Mouse (Mus musculus) heart, embryonic 16.5 days (tissue): Measurements from ENCODE around the gene Vta1. TPM values are rescaled to one million over a fixed set of nuclear protein-coding genes. Genes with fewer than 3 reads are reported as not detected.

ENCODE experiments used
- ATAC-seq: fragments of 200-750 bp; cut with Nextera tagmentation; replicated peaks from 2 replicates; pipeline ENCODE4 v1.8.0; 2017; ENCODE audit warnings: moderate number of reproducible peaks; ENCODE audit not compliant: insufficient read depth, low FRiP score; ENCODE audit errors: extremely low read depth
- H3K27ac ChIP-seq: fragments of 300-500 bp; sonication (generic); 2 replicates; pipeline ENCODE4 v1.5.1; 2014; ENCODE audit warnings: mild to moderate bottlenecking, low read length, control low read depth, moderate library complexity
- H3K27me3 ChIP-seq: fragments of 300-500 bp; sonication (generic); 2 replicates; pipeline ENCODE4 v1.6.1; 2014; ENCODE audit warnings: low read length, mixed read lengths; ENCODE audit not compliant: control insufficient read depth, insufficient read depth
- H3K36me3 ChIP-seq: fragments of 300-500 bp; sonication (generic); 2 replicates; pipeline ENCODE4 v1.6.1; 2014; ENCODE audit not compliant: control insufficient read depth, insufficient read depth
- H3K4me1 ChIP-seq: fragments of 300-500 bp; sonication (generic); 2 replicates; pipeline ENCODE4 v1.6.1; 2014; ENCODE audit warnings: low read length, mixed read lengths; ENCODE audit not compliant: control insufficient read depth, insufficient read depth
- H3K4me2 ChIP-seq: fragments of 300-500 bp; sonication (generic); 2 replicates; pipeline ENCODE4 v1.6.1; 2014; ENCODE audit warnings: low read depth, mild to moderate bottlenecking, control low read depth, low read length
- H3K4me3 ChIP-seq: fragments of 300-500 bp; sonication (generic); 2 replicates; pipeline ENCODE4 v1.5.1; 2014; ENCODE audit warnings: mild to moderate bottlenecking, control low read depth, low read length
- H3K9ac ChIP-seq: fragments of 300-500 bp; sonication (generic); 2 replicates; pipeline ENCODE4 v1.6.1; 2014; ENCODE audit warnings: low read length, control low read depth
- H3K9me3 ChIP-seq: fragments of 300-500 bp; sonication (generic); replicated peaks from 2 replicates; pipeline ENCODE4 v1.6.1; 2016; ENCODE audit warnings: low read length; ENCODE audit not compliant: control insufficient read depth
- WGBS: fragments of 180-500 bp; shearing (Covaris S2); extraction: QIAGEN DNeasy Blood & Tissue Kit; methylation state at CpG from one replicate; pipeline ENCODE4 v1.1.7; 2014; 5-methylcytosine and 5-hydroxymethylcytosine counted together
- polyA plus RNA-seq: library from polyadenylated mRNA; unstranded; fragments of >200 nt; fragmentation: Nextera tagmentation; extraction: Ambion mirVana; gene quantifications from 2 replicates; pipeline ENCODE4 v1.2.1, GENCODE M21; 2015

Gene Vta1
- polyA plus RNA-seq, 1 experiment from 2014 or later: 83.0 TPM

DNA sequence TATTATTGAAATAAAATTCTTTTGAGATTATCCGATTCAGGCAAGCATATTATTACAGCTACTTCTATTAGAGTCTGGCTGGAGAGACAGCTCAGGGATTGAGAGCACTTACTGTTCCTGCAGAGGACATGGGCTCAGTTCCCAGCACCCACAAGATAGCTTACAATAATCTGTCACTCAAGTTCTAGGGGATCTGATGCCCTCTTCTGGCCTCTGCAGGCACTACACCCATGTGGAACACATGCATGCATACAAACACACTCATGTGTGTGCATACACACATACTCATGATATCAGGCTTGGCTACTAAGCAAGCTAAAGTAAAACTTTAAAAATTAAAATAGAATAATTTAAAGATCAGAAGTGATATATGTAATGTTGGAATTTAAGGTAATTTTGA is 19.7 kb downstream of the Vta1 start:
- no peak for ATAC-seq
- WGBS: 95% methylated on average over 1 of the region's 1 CpGs
- H3K27ac ChIP-seq: no peak overlapping the region

DNA sequence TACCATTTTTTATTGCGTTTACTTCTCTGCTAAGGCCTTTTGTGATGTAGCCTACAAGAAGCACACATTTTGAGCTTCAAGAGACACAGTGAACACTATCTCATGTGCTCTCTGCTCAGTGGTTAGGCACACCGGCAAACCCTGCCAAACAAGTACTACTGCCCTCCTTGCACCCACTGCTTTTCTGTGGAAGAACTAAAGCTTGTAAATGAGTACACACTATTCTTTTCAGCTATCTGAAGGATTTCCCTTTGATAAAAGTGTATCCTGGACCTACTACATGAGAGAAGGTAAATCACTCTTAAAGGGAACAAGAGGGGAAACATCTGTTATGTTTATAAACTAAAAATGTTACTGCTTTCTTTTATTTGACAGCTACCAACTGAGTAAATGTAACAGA is 39.2 kb downstream of the Vta1 start:
- Histone ChIP-seq H3K27ac (no peak overlapping the region), H3K9ac (no peak overlapping the region), H3K9me3 (no peaks in the 10 kb centered on the region), H3K4me2 (no peak overlapping the region), H3K36me3 (peaks cover 11% of the 10 kb centered on the region), H3K4me3 (no peak overlapping the region), H3K4me1 (no peaks in the 10 kb centered on the region), H3K27me3 (no peaks in the 10 kb centered on the region)
- whole genome bisulfite sequencing: 78% methylated on average over 2 of the region's 2 CpGs
- ATAC-seq: peak; percentile 72; the same call in 1 of the 2 replicates

More for the DNA sequence above, 19.7 kb downstream of the Vta1 start:
- Histone ChIP-seq H3K4me2 (no peak overlapping the region), H3K9me3 (peaks cover 3% of the 10 kb centered on the region), H3K36me3 (peaks cover 13% of the 10 kb centered on the region), H3K27me3 (no peaks in the 10 kb centered on the region), H3K9ac (no peak overlapping the region), H3K4me1 (no peaks in the 10 kb centered on the region), H3K4me3 (no peak overlapping the region)

DNA sequence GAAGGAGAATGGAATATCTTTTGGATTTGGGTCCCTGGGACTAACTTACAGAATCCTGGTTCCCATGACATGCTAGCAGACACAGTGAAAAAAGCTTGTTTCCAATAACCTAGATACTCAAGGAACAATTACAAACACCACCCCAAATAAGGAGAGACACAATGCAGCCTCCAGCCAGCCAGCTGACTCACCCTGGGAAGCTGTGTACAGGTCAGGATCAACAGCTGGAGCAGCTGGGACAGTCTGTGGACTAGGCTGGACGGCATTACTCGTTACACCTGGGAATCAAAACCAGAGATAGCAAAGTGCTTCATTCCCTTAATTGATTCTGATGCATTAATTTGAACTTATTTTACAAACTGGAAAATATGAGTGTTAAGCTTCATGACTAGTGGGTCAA is 44.5 kb downstream of the Vta1 start:
- no peak overlapping the region for H3K4me2 ChIP-seq
- H3K9ac ChIP-seq: no peak overlapping the region
- H3K4me1 ChIP-seq: no peaks in the 10 kb centered on the region
- no peak for ATAC-seq
- H3K27ac ChIP-seq: no peak overlapping the region
- 79% methylated on average over 2 of the region's 2 CpGs for WGBS
- H3K27me3 ChIP-seq: no peaks in the 10 kb centered on the region
- H3K9me3 ChIP-seq: no peaks in the 10 kb centered on the region
- H3K36me3 ChIP-seq: peaks cover 12% of the 10 kb centered on the region
- no peak overlapping the region for H3K4me3 ChIP-seq

GRCm38 (mm10) chr10:14639635-14640034 is 65.7 kb downstream of the Vta1 start:
- H3K27me3 ChIP-seq: no peaks in the 10 kb centered on the region
- no peaks in the 10 kb centered on the region for H3K36me3 ChIP-seq
- no peak for ATAC-seq
- H3K4me1 ChIP-seq: no peaks in the 10 kb centered on the region
- H3K9ac ChIP-seq: no peak overlapping the region
- H3K27ac ChIP-seq: no peak overlapping the region
- H3K4me3 ChIP-seq: no peak overlapping the region
- 74% methylated on average over 1 of the region's 1 CpGs for WGBS
- no peak overlapping the region for H3K4me2 ChIP-seq
- H3K9me3 ChIP-seq: no peaks in the 10 kb centered on the region

DNA sequence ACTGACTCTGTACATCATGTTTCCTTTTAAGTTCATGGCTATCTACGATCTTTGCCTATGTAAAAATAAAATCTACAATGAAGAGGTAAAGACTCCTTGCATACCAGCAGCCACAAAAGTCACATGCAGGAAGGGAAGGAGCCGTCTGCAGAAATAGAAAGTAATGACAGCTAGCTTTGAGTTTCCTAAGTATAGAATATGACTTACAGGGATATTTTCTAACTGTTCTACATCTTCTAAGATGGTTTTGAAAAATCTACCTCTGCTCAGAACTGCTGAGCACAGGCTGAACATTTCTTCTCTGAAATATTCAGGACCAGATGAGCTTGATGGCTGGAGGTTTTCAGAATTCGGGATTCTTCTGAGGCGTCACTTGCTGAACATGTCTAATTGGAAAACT is 66.3 kb downstream of the Vta1 start:
- H3K4me2 ChIP-seq: no peak overlapping the region
- ATAC-seq: no peak
- no peak overlapping the region for H3K4me3 ChIP-seq
- WGBS: 78% methylated on average over 4 of the region's 4 CpGs
- H3K27ac ChIP-seq: no peak overlapping the region
- no peaks in the 10 kb centered on the region for H3K27me3 ChIP-seq
- H3K9ac ChIP-seq: no peak overlapping the region
- no peaks in the 10 kb centered on the region for H3K4me1 ChIP-seq
- H3K36me3 ChIP-seq: no peaks in the 10 kb centered on the region
- H3K9me3 ChIP-seq: no peaks in the 10 kb centered on the region

- H3K36me3 ChIP-seq: no peaks in the 10 kb centered on the region
- ATAC-seq: no peak
- no peaks in the 10 kb centered on the region for H3K27me3 ChIP-seq
- no peaks in the 10 kb centered on the region for H3K4me1 ChIP-seq
- H3K27ac ChIP-seq: no peak overlapping the region
- no peaks in the 10 kb centered on the region for H3K9me3 ChIP-seq
- 82% methylated on average over 1 of the region's 1 CpGs for WGBS
- H3K4me2 ChIP-seq: no peak overlapping the region
- H3K9ac ChIP-seq: no peak overlapping the region
- H3K4me3 ChIP-seq: no peak overlapping the region
These were observed 79.7 kb downstream of the Vta1 start for GRCm38 (mm10) chr10:14625706-14626105.

DNA sequence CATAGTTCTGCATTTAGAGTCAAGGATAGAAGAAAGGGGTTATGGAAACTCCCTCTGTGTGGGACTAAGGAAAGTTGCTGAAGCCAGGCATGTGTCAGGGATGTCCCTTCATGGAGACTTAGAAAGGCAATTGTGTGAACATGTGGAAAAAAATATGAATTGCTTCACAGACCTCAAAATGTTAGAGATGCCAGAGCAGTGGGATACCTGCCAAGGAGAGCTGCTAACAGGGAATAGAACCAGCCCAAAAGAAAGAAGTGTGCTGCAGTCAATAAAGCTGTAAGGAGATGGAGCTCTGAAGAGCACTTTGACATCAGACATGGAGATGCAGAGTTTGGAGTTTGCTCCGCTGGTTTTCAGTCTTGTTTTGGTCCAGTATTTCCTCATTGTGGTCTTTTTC is 86.2 kb downstream of the Vta1 start:
- ATAC-seq: no peak
- H3K4me1 ChIP-seq: no peaks in the 10 kb centered on the region
- WGBS: 63% methylated on average over 1 of the region's 1 CpGs
- peaks cover 3% of the 10 kb centered on the region; the same call in 1 of the 2 replicates for H3K9me3 ChIP-seq
- H3K36me3 ChIP-seq: no peaks in the 10 kb centered on the region
- H3K27ac ChIP-seq: no peak overlapping the region
- no peak overlapping the region for H3K4me2 ChIP-seq
- H3K27me3 ChIP-seq: no peaks in the 10 kb centered on the region
- H3K4me3 ChIP-seq: no peak overlapping the region
- no peak overlapping the region for H3K9ac ChIP-seq

DNA sequence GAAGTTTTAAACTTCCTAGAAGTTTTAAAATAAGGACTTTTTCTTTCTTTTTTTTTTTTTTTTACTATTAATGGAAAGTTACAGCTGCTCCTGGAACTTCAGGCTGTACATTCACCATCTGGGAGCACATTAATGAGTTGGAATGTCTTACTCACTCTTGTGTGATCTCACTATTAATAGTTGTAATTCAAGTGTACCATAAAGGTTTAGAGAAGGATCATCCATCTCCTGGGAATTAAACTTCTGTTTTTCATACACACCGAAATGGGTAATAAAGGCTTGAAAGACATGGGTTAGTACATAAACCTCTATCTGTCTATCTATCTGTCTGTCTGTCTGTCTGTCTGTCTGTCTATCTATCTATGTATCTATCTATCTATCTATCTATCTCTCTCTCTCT is 87.1 kb downstream of the Vta1 start:
- no peak overlapping the region for H3K27ac ChIP-seq
- no peak overlapping the region for H3K9ac ChIP-seq
- ATAC-seq: no peak
- H3K27me3 ChIP-seq: no peaks in the 10 kb centered on the region
- no peak overlapping the region for H3K4me2 ChIP-seq
- 86% methylated on average over 1 of the region's 1 CpGs for WGBS
- H3K4me1 ChIP-seq: no peaks in the 10 kb centered on the region
- peaks cover 3% of the 10 kb centered on the region; the same call in 1 of the 2 replicates for H3K9me3 ChIP-seq
- H3K36me3 ChIP-seq: no peaks in the 10 kb centered on the region
- no peak overlapping the region for H3K4me3 ChIP-seq

DNA sequence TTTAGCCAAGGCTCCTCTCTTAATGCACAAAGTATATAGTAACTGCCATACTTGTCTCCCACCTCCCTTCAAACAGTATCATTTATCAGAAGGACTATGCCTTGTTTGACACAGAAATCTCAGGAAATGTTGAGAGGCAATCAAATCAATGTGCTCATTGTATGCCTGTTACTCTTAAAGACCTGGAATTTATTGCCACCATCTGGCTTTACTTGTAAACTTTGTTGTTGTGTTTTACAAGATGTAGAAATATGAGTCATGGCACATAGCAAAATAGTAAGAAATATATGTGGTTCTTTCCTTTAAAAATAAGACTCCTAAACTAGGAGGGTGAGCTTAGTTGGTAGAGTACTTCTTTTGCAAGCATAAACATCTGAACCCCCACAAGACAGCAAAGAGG is 89.9 kb downstream of the Vta1 start:
- no peaks in the 10 kb centered on the region for H3K36me3 ChIP-seq
- no peak overlapping the region for H3K4me3 ChIP-seq
- no peak overlapping the region for H3K4me2 ChIP-seq
- H3K9me3 ChIP-seq: peaks cover 3% of the 10 kb centered on the region; the same call in 1 of the 2 replicates
- no peak for ATAC-seq
- no peaks in the 10 kb centered on the region for H3K4me1 ChIP-seq
- no peak overlapping the region for H3K27ac ChIP-seq
- no peak overlapping the region for H3K9ac ChIP-seq
- H3K27me3 ChIP-seq: no peaks in the 10 kb centered on the region

DNA sequence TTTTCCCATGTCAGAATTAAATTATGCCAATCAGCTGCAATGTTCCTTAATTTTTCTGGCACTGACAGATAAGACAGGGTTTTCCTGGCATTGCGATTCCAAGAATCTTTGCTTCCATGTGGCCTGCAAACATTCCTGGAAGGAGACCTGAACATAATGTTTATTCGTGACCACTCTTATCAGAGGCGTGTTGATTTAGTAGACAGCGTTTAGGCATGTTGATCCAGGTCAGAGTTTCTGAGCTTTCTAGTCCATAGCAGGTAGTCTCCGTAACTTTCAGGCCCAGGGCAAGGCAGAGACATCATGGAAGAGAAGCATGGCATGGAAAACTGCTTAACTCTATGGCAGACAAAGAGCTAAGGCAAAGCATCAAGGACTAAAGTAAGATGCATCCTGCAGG is 97.8 kb downstream of the Vta1 start:
- Histone ChIP-seq H3K9ac (no peak overlapping the region), H3K4me3 (no peak overlapping the region), H3K9me3 (no peaks in the 10 kb centered on the region), H3K4me1 (no peaks in the 10 kb centered on the region), H3K36me3 (no peaks in the 10 kb centered on the region), H3K27ac (no peak overlapping the region), H3K27me3 (no peaks in the 10 kb centered on the region), H3K4me2 (no peak overlapping the region)
- ATAC-seq: no peak
- WGBS: 73% methylated on average over 5 of the region's 5 CpGs
